In the genomic region with DNA sequence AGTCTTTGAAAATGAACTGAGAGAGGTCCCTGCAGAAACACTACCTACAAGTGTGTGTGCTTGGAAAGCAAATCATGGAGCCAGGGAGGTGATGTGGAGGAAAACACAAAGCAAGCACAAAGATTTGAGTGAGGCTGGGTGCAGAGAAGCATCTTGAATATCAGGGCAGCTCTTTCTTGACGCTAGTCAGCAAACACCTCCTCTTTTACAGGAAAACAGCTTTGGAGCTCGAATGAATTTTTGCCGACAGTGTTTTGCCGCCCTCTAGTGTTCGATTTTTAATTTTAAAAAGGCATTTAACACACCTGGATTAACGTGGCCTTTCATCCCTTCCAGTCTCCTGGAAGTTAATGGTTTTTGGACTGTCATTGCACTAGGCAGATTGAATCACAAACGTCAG, we compare ENCODE assay signal across 8 mouse cellular contexts.
DNase-seq lines count a peak whose midpoint lies in the region; ATAC-seq lines count a peak whose summit lies in the region.

No protein-coding gene starts in this region.

- H3K4me2 ChIP-seq in forebrain, embryonic 14.5 days (ENCODE audit: low read length) = no peak overlapping the region
- no peak overlapping the region for H3K4me2 ChIP-seq in forebrain, embryonic 11.5 days (ENCODE audit: low read depth, low read length, severe bottlenecking)
- no peak overlapping the region for H3K4me2 ChIP-seq in intestine, embryonic 16.5 days (ENCODE audit: low read depth, low read length)

- H3K4me3 ChIP-seq in forebrain, embryonic 14.5 days (ENCODE audit: low read depth, low read length) = no peak overlapping the region
- H3K4me3 ChIP-seq in forebrain, embryonic 11.5 days (ENCODE audit: low read depth, low read length) = no peak overlapping the region
- no peak overlapping the region for H3K4me3 ChIP-seq in intestine, embryonic 16.5 days (ENCODE audit: low read length)

- DNase-seq in forebrain, embryonic 14.5 days (ENCODE audit: low spot score) = peak; percentile 79
- DNase-seq in forebrain, embryonic 11.5 days (ENCODE audit: low spot score) = no peak
- DNase-seq in right cerebral cortex, adult 18-20 months = peak; percentile 43
- DNase-seq in right cerebral cortex, postnatal 36 days (ENCODE audit: low spot score in 2 of 2) = no peak
- DNase-seq in embryo, embryonic 10 days (ENCODE audit: low spot score) = peak; percentile 53
- peak; percentile 62 for DNase-seq in naive thymus-derived CD4-positive, alpha-beta T cell, adult 2 months (ENCODE audit: low read depth)

- H3K27ac ChIP-seq in forebrain, embryonic 14.5 days (ENCODE audit: low read depth, low read length) = no peak overlapping the region
- H3K27ac ChIP-seq in forebrain, embryonic 11.5 days (ENCODE audit: low read depth, low read length) = no peak overlapping the region
- no peak overlapping the region for H3K27ac ChIP-seq in intestine, embryonic 16.5 days (ENCODE audit: low read length)

- ATAC-seq in forebrain, embryonic 14.5 days = no peak
- no peak for ATAC-seq in forebrain, embryonic 11.5 days (replicated peaks; ENCODE audit: low FRiP score)
- ATAC-seq in intestine, embryonic 16.5 days = no peak
- ATAC-seq in megakaryocyte-erythroid progenitor cell, adult 5-6 weeks (replicated peaks; ENCODE audit: low FRiP score, low TSS enrichment, poor library complexity, severe bottlenecking) = no peak

- no peaks in the 10 kb centered on the region for H3K36me3 ChIP-seq in forebrain, embryonic 14.5 days (ENCODE audit: control insufficient read depth, insufficient read depth, low read length)
- no peaks in the 10 kb centered on the region for H3K36me3 ChIP-seq in forebrain, embryonic 11.5 days (ENCODE audit: control insufficient read depth, insufficient read depth, low read length)
- H3K36me3 ChIP-seq in intestine, embryonic 16.5 days (ENCODE audit: control insufficient read depth, insufficient read depth, low read length) = no peaks in the 10 kb centered on the region

- no peaks in the 10 kb centered on the region for H3K9me3 ChIP-seq in forebrain, embryonic 14.5 days (replicated peaks; ENCODE audit: control insufficient read depth, low read length)
- H3K9me3 ChIP-seq in forebrain, embryonic 11.5 days (ENCODE audit: control insufficient read depth, low read length) = no peaks in the 10 kb centered on the region
- H3K9me3 ChIP-seq in intestine, embryonic 16.5 days (ENCODE audit: control insufficient read depth, low read length) = no peaks in the 10 kb centered on the region

- H3K9ac ChIP-seq in forebrain, embryonic 14.5 days (ENCODE audit: low read length) = no peak overlapping the region
- no peak overlapping the region for H3K9ac ChIP-seq in forebrain, embryonic 11.5 days (ENCODE audit: low read length)
- 0 out of 2 replicates have a peak overlapping the region, but pooled peaks have one; percentile 5 for H3K9ac ChIP-seq in intestine, embryonic 16.5 days (ENCODE audit: low read depth, low read length)

- WGBS in forebrain, embryonic 14.5 days = 2% methylated on average over 7 of the region's 7 CpGs
- 5% methylated on average over 7 of the region's 7 CpGs for WGBS in forebrain, embryonic 11.5 days
- WGBS in intestine, embryonic 16.5 days = 2% methylated on average over 7 of the region's 7 CpGs

- no peaks in the 10 kb centered on the region for H3K27me3 ChIP-seq in forebrain, embryonic 14.5 days (replicated peaks; ENCODE audit: control insufficient read depth, insufficient read depth, low read length)
- no peaks in the 10 kb centered on the region for H3K27me3 ChIP-seq in forebrain, embryonic 11.5 days (ENCODE audit: control insufficient read depth, insufficient read depth, low read length)
- no peaks in the 10 kb centered on the region for H3K27me3 ChIP-seq in intestine, embryonic 16.5 days (replicated peaks; ENCODE audit: control insufficient read depth, insufficient read depth, low read length)

- no peaks in the 10 kb centered on the region for H3K4me1 ChIP-seq in forebrain, embryonic 14.5 days (ENCODE audit: control insufficient read depth, insufficient read depth, low read length)
- no peaks in the 10 kb centered on the region for H3K4me1 ChIP-seq in forebrain, embryonic 11.5 days (replicated peaks; ENCODE audit: control insufficient read depth, insufficient read depth, low read length)
- 0 out of 2 replicates have a peak, but pooled peaks cover 2% of the 10 kb centered on the region for H3K4me1 ChIP-seq in intestine, embryonic 16.5 days (ENCODE audit: control insufficient read depth, insufficient read depth, low read length)

Comparison
In these comparisons a context has a peak if more than half of its experiments do, and no peak if none do; other contexts are left out.
1. DNase-seq: peak in forebrain, embryonic 14.5 days (single experiment), right cerebral cortex, adult 18-20 months (single experiment), embryo, embryonic 10 days (single experiment) and naive thymus-derived CD4-positive, alpha-beta T cell, adult 2 months (single experiment); none in forebrain, embryonic 11.5 days (single experiment) and right cerebral cortex, postnatal 36 days (0 of 2).